Mouse (Mus musculus) MEL (cell line): Measurements from ENCODE around the gene Me1.

Experiments
- CTCF ChIP-seq, 3 experiments: IDR thresholded peaks in 2 of 3; conservative IDR thresholded peaks in 1 of 3; 2 replicates each; pipeline ENCODE4 v1.5.1; 2011 to 2012; ENCODE audit warnings: low read length in 3 of 3, low read depth in 2 of 3, mild to moderate bottlenecking in 2 of 3, improper control_type of control experiment in 1 of 3, inconsistent platforms in 1 of 3, mixed read lengths in 1 of 3, moderate library complexity in 1 of 3; ENCODE audit not compliant: control insufficient read depth in 1 of 3, insufficient read depth in 1 of 3, poor library complexity in 1 of 3, severe bottlenecking in 1 of 3
- EP300 ChIP-seq, 2 experiments: IDR thresholded peaks; 2 replicates each; pipeline ENCODE4 v1.6.1; 2011; ENCODE audit warnings: improper control_type of control experiment in 2 of 2, low read length in 2 of 2, low read depth in 1 of 2, mild to moderate bottlenecking in 1 of 2
- GATA1 ChIP-seq: IDR thresholded peaks from 2 replicates; pipeline ENCODE4 v1.6.1; 2011; ENCODE audit warnings: low read depth, low read length, improper control_type of control experiment
- JUND ChIP-seq: IDR thresholded peaks from 2 replicates; pipeline ENCODE4 v1.6.1; 2011; ENCODE audit warnings: low read depth, mild to moderate bottlenecking, improper control_type of control experiment, low read length
- KAT2A ChIP-seq: conservative IDR thresholded peaks from 2 replicates; pipeline ENCODE4 v1.6.1; 2012; ENCODE audit warnings: low read depth, low read length, improper control_type of control experiment, inconsistent platforms
- MEF2A ChIP-seq: IDR thresholded peaks from 2 replicates; pipeline ENCODE4 v1.6.1; 2014; ENCODE audit warnings: low read depth, mild to moderate bottlenecking, inconsistent platforms, low read length, improper control_type of control experiment; ENCODE audit not compliant: poor library complexity, insufficient replicate concordance, severe bottlenecking; ENCODE audit errors: extremely low read depth
- MXI1 ChIP-seq: IDR thresholded peaks from 2 replicates; pipeline ENCODE4 v1.6.1; 2011; ENCODE audit warnings: mild to moderate bottlenecking, low read depth, low read length, improper control_type of control experiment
- MYB ChIP-seq: IDR thresholded peaks from 2 replicates; pipeline ENCODE4 v1.6.1; 2011; ENCODE audit warnings: mild to moderate bottlenecking, low read depth, low read length, improper control_type of control experiment
- POLR2A ChIP-seq, 2 experiments: IDR thresholded peaks; 2 replicates each; pipeline ENCODE4 v1.6.1; 2011 to 2012; ENCODE audit warnings: low read length in 2 of 2, mild to moderate bottlenecking in 2 of 2, control low read depth in 1 of 2, improper control_type of control experiment in 1 of 2, low read depth in 1 of 2, moderate library complexity in 1 of 2; ENCODE audit not compliant: control insufficient read depth in 1 of 2, insufficient read depth in 1 of 2, poor library complexity in 1 of 2
- POLR2AphosphoS2 ChIP-seq: IDR thresholded peaks from 2 replicates; pipeline ENCODE4 v1.6.1; 2011; ENCODE audit warnings: low read length, improper control_type of control experiment

DNA sequence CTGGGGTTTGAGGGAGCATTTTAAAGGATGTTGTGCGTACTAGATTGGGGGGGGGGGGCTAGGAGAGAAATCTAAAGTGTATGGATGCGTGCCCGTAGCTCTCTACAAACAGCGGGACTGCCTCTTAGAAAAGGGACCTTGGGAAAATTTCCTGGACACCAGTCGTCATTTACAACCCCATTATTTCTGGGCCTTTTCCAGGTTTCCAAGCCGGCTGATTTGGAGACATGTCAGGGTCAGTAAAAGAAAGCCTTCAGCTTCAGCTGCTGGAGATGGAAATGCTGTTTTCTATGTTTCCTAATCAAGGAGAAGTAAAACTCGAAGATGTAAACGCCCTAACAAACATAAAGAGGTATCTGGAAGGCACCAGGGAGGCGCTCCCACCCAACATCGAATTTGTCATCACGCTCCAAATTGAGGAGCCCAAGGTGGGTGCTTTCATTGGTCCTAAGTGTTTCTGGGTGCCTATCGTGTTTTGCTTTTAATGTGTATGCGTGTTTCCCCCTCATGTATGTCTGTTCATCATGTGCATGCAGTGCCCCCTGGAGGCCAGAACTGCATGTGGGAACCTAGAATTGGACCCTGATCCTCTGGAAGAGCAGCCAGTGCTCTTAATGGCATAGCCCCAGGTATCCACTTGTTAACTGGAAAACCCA, 123.0 kb downstream of the Me1 start:
- 0 out of 2 replicates have a peak, but pooled peaks have one; percentile 5 for TF ChIP-seq GATA1
- TF ChIP-seq EP300 (IDR thresholded peaks at IDR 0.05; ENCODE audit: low read depth in 1 of 2, low read length in 2 of 2): no peak
- no peak for TF ChIP-seq POLR2A (IDR thresholded peaks at IDR 0.05; ENCODE audit: control insufficient read depth in 1 of 2, insufficient read depth in 1 of 2, low read depth in 1 of 2, low read length in 2 of 2, poor library complexity in 1 of 2)
- no peak for TF ChIP-seq JUND
- TF ChIP-seq CTCF (IDR thresholded peaks at IDR 0.05 in 2 of 3, conservative IDR thresholded peaks at IDR 0.05 in 1 of 3; ENCODE audit: control insufficient read depth in 1 of 3, insufficient read depth in 1 of 3, low read depth in 2 of 3, low read length in 3 of 3, poor library complexity in 1 of 3, severe bottlenecking in 1 of 3): peak; percentile 79 to 90 (median 81)
- TF ChIP-seq MYB: no peak
- TF ChIP-seq KAT2A: no peak
- TF ChIP-seq MXI1: peak; percentile 84
- TF ChIP-seq MEF2A: no peak
- no peak for TF ChIP-seq POLR2AphosphoS2
